Mouse (Mus musculus): ENCODE measurements around the gene Nos1ap. TPM values are rescaled to one million over a fixed set of nuclear protein-coding genes. Genes with fewer than 3 reads are reported as not detected.
A peak's percentile ranks its signal among the peaks of the same experiment; 100 is the strongest.

Nos1ap gene
- total RNA-seq, 2 experiments from 2014 or later: 21.8 to 24.0 TPM

DNA sequence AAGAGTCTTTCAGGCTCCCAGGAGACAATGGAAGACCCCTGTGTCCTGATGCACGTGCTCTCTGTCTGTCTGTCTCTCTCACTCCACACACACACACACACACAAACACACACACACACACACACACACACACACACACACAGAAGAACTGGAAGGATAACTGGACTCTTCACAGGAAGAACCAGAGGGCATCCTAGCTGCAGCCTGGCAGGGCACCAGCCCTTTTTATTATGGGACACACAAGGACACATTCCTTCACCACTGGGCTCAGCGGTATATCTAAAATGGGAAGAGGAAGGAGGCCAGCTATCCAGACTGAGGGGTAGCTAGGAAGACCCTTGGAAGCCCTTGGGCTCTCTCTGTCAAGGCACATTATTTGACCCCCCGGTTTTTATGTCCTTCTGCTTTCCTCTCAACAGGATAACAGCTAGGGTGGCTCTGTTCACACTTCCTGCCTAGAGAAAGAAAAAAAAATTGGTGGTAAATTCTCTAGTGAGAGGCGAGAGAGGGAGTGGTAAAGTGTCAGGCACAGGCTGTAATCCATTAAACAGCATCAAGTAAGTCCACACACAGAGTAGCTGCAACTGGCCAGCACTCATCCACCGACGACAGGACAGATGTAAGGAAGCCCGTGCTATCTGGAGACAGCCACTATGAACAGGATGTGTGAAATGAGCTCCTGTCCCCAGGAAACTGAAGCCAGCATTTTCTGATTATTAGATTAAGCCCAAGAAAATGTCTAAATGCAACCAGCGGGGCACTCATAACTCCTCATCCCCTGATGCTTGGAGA, 38.8 kb downstream of the Nos1ap start:
- intact Hi-C loops (cut with DNase I): no loop called here
- peak; percentile 40 to 61 for DNase-seq

- intact Hi-C loops (cut with DNase I): no loop called here
- peak; percentile 16 to 53 for DNase-seq
These were observed 40.6 kb downstream of the Nos1ap start for GRCm38 (mm10) chr1:170549059-170549458.

- intact Hi-C loops (cut with DNase I): no loop called here
- no peak for DNase-seq
These were observed 41.4 kb downstream of the Nos1ap start for GRCm38 (mm10) chr1:170548192-170548795.

DNA sequence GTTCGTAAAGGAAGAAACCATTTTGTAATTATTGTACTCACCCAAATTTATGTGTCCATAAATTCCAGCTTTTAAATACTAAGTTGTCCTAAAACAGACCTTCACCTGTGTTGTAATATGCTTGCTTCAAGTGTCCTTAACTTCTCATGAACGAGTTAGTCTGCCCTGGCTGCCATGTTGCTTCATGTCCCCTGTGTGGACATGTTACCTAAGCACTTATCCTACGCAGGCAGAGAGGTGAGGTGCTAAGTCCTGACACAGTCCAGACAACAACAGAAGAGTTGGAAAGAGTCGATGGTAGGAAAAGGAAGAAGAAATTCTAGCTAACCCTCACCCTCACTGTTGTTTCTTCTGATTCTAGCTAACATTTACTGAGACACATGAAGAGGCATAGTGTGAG, 43.4 kb downstream of the Nos1ap start:
- no peak for DNase-seq
- intact Hi-C loops (cut with DNase I): no loop called here

DNA sequence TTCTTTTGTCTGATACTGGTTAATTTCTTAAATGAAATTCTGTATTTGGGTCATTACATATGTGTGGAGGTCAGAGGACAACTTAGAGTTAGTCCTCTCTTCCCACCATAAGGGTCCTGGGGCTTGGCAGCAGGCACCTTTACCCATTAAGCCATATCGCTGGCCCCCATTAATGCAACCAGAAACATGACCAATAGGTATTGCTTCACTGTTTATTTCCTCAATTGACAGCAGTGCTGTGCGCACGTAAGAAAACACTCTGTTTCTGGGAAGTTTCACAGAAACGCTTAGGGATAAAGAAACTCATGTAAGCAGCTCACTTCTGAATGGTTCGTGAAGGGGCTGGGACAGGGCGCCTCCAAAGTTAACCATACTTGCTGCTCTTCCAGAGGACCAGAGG, 44.4 kb downstream of the Nos1ap start:
- intact Hi-C loops (cut with DNase I): no loop called here
- no peak for DNase-seq

GRCm38 (mm10) chr1:170539507-170539906, 50.2 kb downstream of the Nos1ap start:
- DNase-seq: no peak
- intact Hi-C loops (cut with DNase I): loop anchor here (5.0 kb wide), 1 partner anchor 43 kb away; no protein-coding TSS in a partner anchor

DNA sequence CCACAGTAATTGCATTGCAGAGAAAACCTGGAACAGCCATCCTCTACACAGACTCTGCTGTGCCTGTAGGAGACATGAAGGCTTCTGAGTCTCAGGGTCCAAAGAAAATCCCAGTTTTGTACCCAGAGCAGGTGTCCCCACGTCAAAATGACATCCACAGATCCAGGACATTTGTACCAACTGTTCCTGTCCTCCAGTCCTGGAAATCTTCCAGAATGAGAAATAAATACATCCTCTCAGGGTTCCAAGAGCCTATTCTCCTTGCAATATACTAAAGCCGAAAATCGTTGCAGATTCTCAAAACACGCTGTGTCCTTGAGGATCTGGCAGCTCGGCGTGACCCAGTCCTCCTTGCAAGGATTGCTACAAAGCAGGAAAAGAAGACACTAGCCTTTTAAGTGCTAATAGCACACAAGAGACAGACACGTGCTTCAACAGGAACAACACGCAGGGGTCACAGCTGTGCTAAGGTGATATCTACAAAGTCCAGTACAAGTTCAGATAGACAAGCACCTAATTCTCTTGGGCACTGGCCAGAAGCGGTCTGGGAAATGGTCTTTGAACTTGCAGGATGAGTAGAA, 51.1 kb downstream of the Nos1ap start:
- DNase-seq: no peak
- intact Hi-C loops (cut with DNase I): loop anchor here (5.0 kb wide), 1 partner anchor 44 kb away; no protein-coding TSS in a partner anchor

- DNase-seq: no peak
- intact Hi-C loops (cut with DNase I): loop anchor here (5.0 kb wide), 1 partner anchor 46 kb away; no protein-coding TSS in a partner anchor
These were observed 53.3 kb downstream of the Nos1ap start for GRCm38 (mm10) chr1:170536344-170536743.

GRCm38 (mm10) chr1:170535221-170535620, 54.4 kb downstream of the Nos1ap start:
- no peak for DNase-seq
- intact Hi-C loops (cut with DNase I): loop anchor here (5.0 kb wide), 1 partner anchor 47 kb away; no protein-coding TSS in a partner anchor

DNA sequence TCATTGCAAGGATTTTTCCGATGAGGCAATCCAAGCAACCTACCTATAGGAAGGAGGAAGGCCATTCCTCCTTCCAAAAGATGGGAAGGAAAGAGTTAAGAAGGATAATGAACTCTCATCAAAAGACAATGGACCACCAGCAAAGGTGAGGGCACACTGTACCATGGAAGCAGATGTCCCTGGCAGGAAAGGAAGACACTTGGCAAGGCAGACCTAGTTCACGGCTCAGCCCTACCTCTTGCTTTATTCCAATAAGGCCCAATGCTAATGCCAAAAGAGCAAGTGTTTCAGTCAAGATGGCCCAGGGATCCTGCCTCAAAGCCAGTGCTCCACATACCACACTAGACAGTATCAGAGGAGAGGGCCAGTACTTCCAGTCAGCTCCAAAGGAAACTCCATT, 58.4 kb downstream of the Nos1ap start:
- no peak for DNase-seq
- intact Hi-C loops (cut with DNase I): no loop called here

GRCm38 (mm10) chr1:170530456-170530855, 59.2 kb downstream of the Nos1ap start:
- DNase-seq: no peak
- intact Hi-C loops (cut with DNase I): no loop called here

DNA sequence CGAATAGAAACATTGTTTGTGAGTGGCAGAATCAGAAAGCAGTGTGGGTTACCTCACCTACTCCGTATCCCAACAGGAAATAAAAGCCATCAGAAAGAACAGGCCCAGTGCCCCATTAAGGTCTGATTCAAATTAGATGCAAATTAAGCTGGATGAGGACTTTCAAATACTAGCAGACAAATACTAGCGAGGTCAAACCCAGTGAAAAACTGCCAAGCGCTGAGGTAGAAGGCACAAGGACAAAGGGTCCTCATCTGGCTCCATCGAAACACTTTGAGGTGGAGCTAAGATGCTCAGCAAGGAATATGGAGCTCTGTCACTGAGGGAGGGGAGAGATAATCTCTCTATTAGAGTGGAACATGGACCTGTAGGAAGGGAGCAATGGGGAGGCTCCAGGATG, 66.8 kb downstream of the Nos1ap start:
- intact Hi-C loops (cut with DNase I): no loop called here

GRCm38 (mm10) chr1:170521520-170522205, 68.0 kb downstream of the Nos1ap start:
- DNase-seq: peak in 1 of 2 experiments; percentile 20

More for the DNA sequence above, 66.8 kb downstream of the Nos1ap start:
- no peak for DNase-seq

GRCm38 (mm10) chr1:170520206-170520605, 69.5 kb downstream of the Nos1ap start:
- intact Hi-C loops (cut with DNase I): no loop called here
- DNase-seq: no peak

More at GRCm38 (mm10) chr1:170521520-170522205, 68.0 kb downstream of the Nos1ap start:
- intact Hi-C loops (cut with DNase I): no loop called here

DNA sequence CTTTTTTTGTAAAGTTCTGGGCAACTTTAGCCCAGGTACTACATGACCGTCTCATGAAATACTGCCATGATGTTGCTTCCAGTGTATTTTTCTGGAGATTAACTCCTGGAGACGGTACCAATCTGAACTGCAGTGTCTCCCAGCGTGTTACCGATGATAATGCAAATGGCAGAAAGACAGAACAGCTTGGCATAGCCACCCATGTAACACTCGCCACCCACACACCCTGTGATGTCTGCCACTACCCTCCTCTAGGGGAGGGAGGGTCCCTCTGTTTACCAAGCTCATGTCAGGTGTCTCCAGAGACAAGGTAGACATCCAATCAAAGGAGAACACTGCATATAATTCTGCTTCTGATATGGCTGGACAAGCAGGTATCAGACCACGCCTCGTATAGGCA, 70.0 kb downstream of the Nos1ap start:
- no peak for DNase-seq
- intact Hi-C loops (cut with DNase I): no loop called here

DNA sequence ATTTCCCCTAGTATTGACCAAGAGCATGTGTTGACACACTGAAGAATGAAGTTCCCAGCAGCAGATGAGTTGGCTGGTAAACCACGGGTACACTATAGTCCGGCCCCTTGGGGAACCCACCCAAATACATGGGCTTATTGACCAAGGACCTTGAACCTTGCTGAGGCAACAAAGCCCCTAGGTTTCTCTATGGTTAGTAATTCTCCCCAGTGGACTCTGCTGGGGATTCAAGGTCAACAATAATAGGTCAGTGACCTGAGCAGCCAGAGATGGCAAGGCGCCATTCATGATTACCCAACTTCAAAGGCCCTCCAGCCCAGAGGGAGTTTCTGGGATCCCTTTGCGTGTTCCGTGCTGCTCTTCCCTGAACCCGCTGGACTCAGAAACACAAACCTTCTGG, 73.5 kb downstream of the Nos1ap start:
- DNase-seq: no peak
- intact Hi-C loops (cut with DNase I): no loop called here

- intact Hi-C loops (cut with DNase I): no loop called here
- no peak for DNase-seq
These were observed 74.2 kb downstream of the Nos1ap start for GRCm38 (mm10) chr1:170515455-170515854.

DNA sequence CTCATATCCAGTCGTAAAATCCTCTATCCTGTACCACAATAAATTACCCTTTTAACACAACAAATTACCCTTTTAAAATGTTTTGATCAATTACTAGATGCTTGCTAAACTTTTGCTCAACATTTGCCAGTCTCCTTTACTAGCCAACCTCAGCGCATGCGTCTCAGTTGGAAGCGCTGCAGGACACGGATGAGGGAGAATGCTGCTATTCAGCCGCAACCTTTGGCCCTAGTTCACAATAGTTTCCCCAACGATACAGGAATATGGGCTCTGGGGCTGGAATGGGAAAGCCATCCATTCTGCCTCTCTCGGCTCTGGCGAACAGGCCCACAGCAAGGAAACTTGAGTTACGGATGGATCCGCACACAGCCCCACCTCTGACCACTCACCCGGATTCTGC, 75.4 kb downstream of the Nos1ap start:
- no peak for DNase-seq
- intact Hi-C loops (cut with DNase I): no loop called here

DNA sequence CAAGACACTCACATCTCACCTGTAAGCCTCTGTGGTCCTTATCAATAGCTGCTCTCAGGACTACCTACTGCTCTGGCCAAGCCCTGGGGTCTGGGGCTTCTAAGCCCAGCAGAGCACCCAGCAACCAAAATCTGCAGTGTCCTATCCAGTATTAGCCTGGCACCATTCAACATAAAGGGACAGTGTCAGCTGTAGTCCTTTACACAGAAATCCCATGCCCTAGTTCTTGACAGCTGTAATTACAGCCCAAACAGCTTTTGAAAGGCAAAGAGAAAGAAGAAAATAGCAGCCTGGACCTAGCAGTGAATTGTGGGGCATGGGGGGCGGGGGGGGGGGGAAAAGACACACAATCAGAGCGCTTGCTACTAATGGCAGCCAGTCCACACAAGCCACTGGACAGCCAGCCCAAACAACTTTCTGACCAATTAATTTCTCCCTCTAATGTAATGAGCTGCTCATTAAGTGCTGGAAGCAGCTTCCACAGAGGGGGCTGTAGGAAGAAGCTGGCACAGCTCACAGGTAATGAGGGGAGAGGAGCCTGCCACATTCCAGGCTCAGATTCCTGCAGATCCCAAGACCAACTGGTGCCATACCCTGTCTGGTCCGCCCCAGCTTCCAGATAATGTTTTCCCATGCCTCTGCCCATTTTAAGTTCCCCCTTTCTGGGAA, 77.1 kb downstream of the Nos1ap start:
- DNase-seq: no peak
- intact Hi-C loops (cut with DNase I): no loop called here

DNA sequence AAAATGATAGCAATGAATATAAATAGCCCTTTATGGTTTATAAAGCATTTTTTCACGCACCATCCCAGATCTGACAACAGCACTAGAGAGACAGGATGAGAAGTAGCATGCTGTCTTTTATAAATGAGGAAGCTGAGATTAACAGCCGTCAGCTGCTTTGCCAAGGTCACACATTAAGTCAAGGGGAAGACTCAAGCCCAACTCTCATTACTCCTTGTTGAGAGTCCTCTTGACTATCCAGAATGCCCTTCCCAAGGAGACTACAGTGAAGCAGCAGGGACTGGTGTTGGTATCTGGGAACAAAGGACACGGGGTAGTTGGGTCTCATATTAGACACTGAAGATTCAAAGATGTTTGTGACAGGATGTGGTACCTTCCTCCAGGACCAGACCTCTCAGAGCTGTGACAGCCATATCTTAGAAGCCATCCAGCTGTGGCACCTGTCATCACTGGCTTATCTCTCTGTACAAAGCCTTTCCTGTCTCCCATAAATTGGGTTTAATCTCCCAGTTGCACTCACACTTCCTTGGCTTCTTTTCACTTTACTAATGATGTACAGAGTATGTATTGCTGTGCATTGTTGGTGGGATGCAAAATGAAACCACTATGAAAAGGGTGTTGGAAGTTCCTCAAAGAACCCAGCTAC, 78.9 kb downstream of the Nos1ap start:
- intact Hi-C loops (cut with DNase I): no loop called here
- DNase-seq: no peak
